Mouse (Mus musculus): Measurements from ENCODE around the gene Cend1. TPM values are rescaled to one million over a fixed set of nuclear protein-coding genes. Genes with fewer than 3 reads are reported as not detected.
A peak's percentile ranks its signal among the peaks of the same experiment; 100 is the strongest.

The Cend1 gene
- polyA plus RNA-seq, 1 experiment: 231 TPM

- H3K4me3 ChIP-seq (ENCODE audit: insufficient read depth, low read length): no peak overlapping the region; the same call in 1 of the 2 replicates
- H3K27ac ChIP-seq (ENCODE audit: insufficient read depth, low read length): no peak overlapping the region
- no peak for TF ChIP-seq POLR2A (IDR thresholded peaks at IDR 0.05; ENCODE audit: extremely low read depth, insufficient read depth, low read length)
- no peak for TF ChIP-seq CTCF (IDR thresholded peaks at IDR 0.05; ENCODE audit: extremely low read depth, insufficient read depth, low read length)
- H3K4me1 ChIP-seq (ENCODE audit: control insufficient read depth, insufficient read depth, low read length): peaks cover 6% of the 10 kb centered on the region; the same call in 1 of the 2 replicates
These were observed 38.7 kb downstream of the Cend1 start for GRCm38 (mm10) chr7:141390326-141391259.

DNA sequence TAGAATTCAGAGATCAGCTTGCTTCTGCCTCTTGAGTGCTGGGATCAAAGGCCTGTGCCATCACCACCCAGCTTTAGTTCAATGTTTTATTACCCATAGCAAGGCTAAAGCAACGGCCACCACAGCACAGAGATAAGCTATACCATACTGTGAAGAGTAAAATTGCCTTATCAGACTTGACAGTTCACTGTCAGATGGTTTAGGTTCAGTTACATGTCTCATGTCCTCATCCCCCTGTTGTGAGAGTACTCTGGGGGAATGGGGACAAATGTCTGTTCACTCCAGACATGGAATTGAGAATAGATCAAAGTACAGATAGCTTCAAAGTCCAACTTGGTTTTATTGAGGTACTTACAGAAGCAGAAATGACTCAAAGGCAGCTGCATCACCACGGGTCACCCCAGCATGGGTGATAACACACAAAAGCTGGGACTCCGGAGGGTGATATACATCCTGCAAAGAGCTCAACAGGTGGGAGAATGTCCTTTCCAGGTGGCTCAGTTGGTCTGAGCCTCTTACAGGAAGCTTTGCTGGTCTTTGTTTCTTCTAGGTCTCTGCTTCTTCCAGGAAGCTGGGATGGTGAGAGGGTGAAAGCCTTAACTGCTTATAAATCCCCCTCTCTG, 40.7 kb downstream of the Cend1 start:
- Histone ChIP-seq H3K27ac (ENCODE audit: insufficient read depth, low read length) (no peak overlapping the region), H3K4me1 (ENCODE audit: control insufficient read depth, insufficient read depth, low read length) (peaks cover 6% of the 10 kb centered on the region; the same call in 1 of the 2 replicates), H3K4me3 (ENCODE audit: insufficient read depth, low read length) (no peak overlapping the region)
- no peak for TF ChIP-seq POLR2A (IDR thresholded peaks at IDR 0.05; ENCODE audit: extremely low read depth, insufficient read depth, low read length)
- TF ChIP-seq CTCF (IDR thresholded peaks at IDR 0.05; ENCODE audit: extremely low read depth, insufficient read depth, low read length): no peak

- H3K4me1 ChIP-seq (ENCODE audit: control insufficient read depth, insufficient read depth, low read length): peaks cover 3% of the 10 kb centered on the region; the same call in 1 of the 2 replicates
- H3K4me3 ChIP-seq (ENCODE audit: insufficient read depth, low read length): no peak overlapping the region
- TF ChIP-seq POLR2A (IDR thresholded peaks at IDR 0.05; ENCODE audit: extremely low read depth, insufficient read depth, low read length) (no peak), CTCF (IDR thresholded peaks at IDR 0.05; ENCODE audit: extremely low read depth, insufficient read depth, low read length) (no peak)
- no peak overlapping the region for H3K27ac ChIP-seq (ENCODE audit: insufficient read depth, low read length)
These were observed 41.3 kb downstream of the Cend1 start for GRCm38 (mm10) chr7:141387807-141388486.

GRCm38 (mm10) chr7:141381068-141381835, 48.0 kb downstream of the Cend1 start:
- TF ChIP-seq CTCF (IDR thresholded peaks at IDR 0.05; ENCODE audit: extremely low read depth, insufficient read depth, low read length) (no peak), POLR2A (IDR thresholded peaks at IDR 0.05; ENCODE audit: extremely low read depth, insufficient read depth, low read length) (no peak)
- Histone ChIP-seq H3K27ac (ENCODE audit: insufficient read depth, low read length) (peak overlapping the region; percentile 65; the same call in 1 of the 2 replicates), H3K4me3 (ENCODE audit: insufficient read depth, low read length) (no peak overlapping the region), H3K4me1 (ENCODE audit: control insufficient read depth, insufficient read depth, low read length) (no peaks in the 10 kb centered on the region; the same call in 1 of the 2 replicates)

DNA sequence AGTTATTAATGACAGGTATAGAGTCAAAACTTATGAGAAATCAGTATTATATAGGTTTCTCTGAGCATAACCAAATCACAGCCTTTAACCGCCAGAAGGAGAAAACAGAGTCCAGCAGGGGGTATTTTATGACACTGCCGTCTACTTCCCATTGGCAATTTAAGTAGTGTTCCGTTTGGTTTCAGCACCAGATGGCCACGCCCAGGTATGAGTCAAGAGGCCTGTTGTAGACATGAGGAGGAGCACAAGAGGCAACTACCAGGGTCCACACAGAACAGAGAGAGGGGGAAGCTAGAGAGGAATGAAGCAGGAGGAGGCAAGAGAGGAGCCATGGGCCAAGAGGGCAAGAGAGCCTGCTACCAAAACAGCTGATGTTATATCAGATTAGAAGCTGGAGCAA, 49.7 kb downstream of the Cend1 start:
- H3K4me3 ChIP-seq (ENCODE audit: insufficient read depth, low read length): no peak overlapping the region
- TF ChIP-seq CTCF (IDR thresholded peaks at IDR 0.05; ENCODE audit: extremely low read depth, insufficient read depth, low read length): no peak
- no peak for TF ChIP-seq POLR2A (IDR thresholded peaks at IDR 0.05; ENCODE audit: extremely low read depth, insufficient read depth, low read length)
- H3K4me1 ChIP-seq (ENCODE audit: control insufficient read depth, insufficient read depth, low read length): no peaks in the 10 kb centered on the region; the same call in 1 of the 2 replicates
- no peak overlapping the region for H3K27ac ChIP-seq (ENCODE audit: insufficient read depth, low read length)

Other genes starting within 250 kb of the Cend1 start
- gene Hras, start 235.5 kb downstream of the Cend1 start, polyA plus RNA-seq (2012; rRNA removed): 256 and 265 TPM in 2 replicates
- 5.4 and 5.8 TPM in 2 replicates for gene Lrrc56, start 235.3 kb downstream of the Cend1 start, polyA plus RNA-seq (2012; rRNA removed)
- gene Lmntd2, start 215.4 kb downstream of the Cend1 start, polyA plus RNA-seq (2012; rRNA removed): 0.17 and 0.27 TPM in 2 replicates
- 1.5 and 2.2 TPM in 2 replicates for gene Rassf7, start 213.6 kb downstream of the Cend1 start, polyA plus RNA-seq (2012; rRNA removed)
- gene Phrf1, start 200.7 kb downstream of the Cend1 start, polyA plus RNA-seq (2012; rRNA removed): 24.3 and 26.0 TPM in 2 replicates
- gene Irf7, start 163.0 kb downstream of the Cend1 start, polyA plus RNA-seq (2012; rRNA removed): 6.8 and 7.5 TPM in 2 replicates
- 0.04 TPM in 1 of 2 replicates, not detected in the other for gene Cdhr5, start 152.7 kb downstream of the Cend1 start, polyA plus RNA-seq (2012; rRNA removed)
- gene Sct, start 150.4 kb downstream of the Cend1 start, polyA plus RNA-seq (2012; rRNA removed): 0.27 and 0.38 TPM in 2 replicates
- 0.42 and 0.50 TPM in 2 replicates for gene Drd4, start 137.5 kb downstream of the Cend1 start, polyA plus RNA-seq (2012; rRNA removed)
- gene Deaf1, start 101.8 kb downstream of the Cend1 start, polyA plus RNA-seq (2012; rRNA removed): 31.8 and 35.5 TPM in 2 replicates
- gene Tmem80, start 101.8 kb downstream of the Cend1 start, polyA plus RNA-seq (2012; rRNA removed): 56.7 and 59.2 TPM in 2 replicates
- gene Eps8l2, start 90.6 kb downstream of the Cend1 start, polyA plus RNA-seq (2012; rRNA removed): 6.7 and 6.8 TPM in 2 replicates
- gene Taldo1, start 37.3 kb downstream of the Cend1 start, polyA plus RNA-seq (2012; rRNA removed): 182 and 193 TPM in 2 replicates
- gene Gatd1, start 15.4 kb downstream of the Cend1 start, polyA plus RNA-seq (2012; rRNA removed): 57.0 and 58.9 TPM in 2 replicates
- 242 and 244 TPM in 2 replicates for gene Slc25a22, start 8.4 kb upstream of the Cend1 start, polyA plus RNA-seq (2012; rRNA removed)
- 2.7 and 2.8 TPM in 2 replicates for gene Pidd1, start 14.5 kb upstream of the Cend1 start, polyA plus RNA-seq (2012; rRNA removed)
- gene Rplp2, start 17.9 kb upstream of the Cend1 start, polyA plus RNA-seq (2012; rRNA removed): 611 and 653 TPM in 2 replicates
- gene Pnpla2, start 25.7 kb upstream of the Cend1 start, polyA plus RNA-seq (2012; rRNA removed): 31.6 and 32.2 TPM in 2 replicates
- gene Cracr2b, start 31.6 kb upstream of the Cend1 start, polyA plus RNA-seq (2012; rRNA removed): 4.8 and 7.4 TPM in 2 replicates
- 63.5 and 66.0 TPM in 2 replicates for gene Cd151, start 37.9 kb upstream of the Cend1 start, polyA plus RNA-seq (2012; rRNA removed)
- gene Polr2l, start 45.6 kb upstream of the Cend1 start, polyA plus RNA-seq (2012; rRNA removed): 49.3 and 52.1 TPM in 2 replicates
- gene Tspan4, start 45.7 kb upstream of the Cend1 start, polyA plus RNA-seq (2012; rRNA removed): 32.4 and 33.0 TPM in 2 replicates
- gene Chid1, start 110.4 kb upstream of the Cend1 start, polyA plus RNA-seq (2012; rRNA removed): 43.0 and 48.8 TPM in 2 replicates
- 70.2 and 75.7 TPM in 2 replicates for gene Ap2a2, start 132.7 kb upstream of the Cend1 start, polyA plus RNA-seq (2012; rRNA removed)
- gene Muc6, start 225.8 kb upstream of the Cend1 start, polyA plus RNA-seq (2012; rRNA removed): 0.02 TPM in 1 of 2 replicates, not detected in the other

Measured in cortical plate, adult 2 months (tissue).